In genomic region chr1:81591623-81592022, GRCm38 (mm10) we compare ENCODE assay signal across 15 mouse cellular contexts.
A peak's percentile ranks its signal among the peaks of the same experiment; 100 is the strongest.
DNase-seq lines count a peak whose midpoint lies in the region; ATAC-seq and TF ChIP-seq lines count a peak whose summit lies in the region.
"Had no signal": no experiment of that assay in that cellular context is flagged by ENCODE, and none has a peak within 500 bp of the region (broad histone marks: within the 10 kb centered on the region; RNA-seq: fewer than 3 reads in every experiment).

No protein-coding gene starts in this region.

- no peaks in the 10 kb centered on the region for H3K4me1 ChIP-seq in kidney, postnatal 0 days (replicated peaks; ENCODE audit: insufficient read depth, low read length)
- peaks cover 8% of the 10 kb centered on the region; the same call in 1 of the 2 replicates for H3K4me1 ChIP-seq in neural tube, embryonic 11.5 days (ENCODE audit: control insufficient read depth, insufficient read depth, low read length)
- no peaks in the 10 kb centered on the region for H3K4me1 ChIP-seq in stomach, postnatal 0 days (replicated peaks; ENCODE audit: control insufficient read depth, insufficient read depth)
- H3K4me1 ChIP-seq: megakaryocyte, embryonic 14.5 days had no signal

- DNase-seq in embryo, embryonic 10 days (ENCODE audit: low spot score), result peak; percentile 26
- DNase-seq in embryo, embryonic 10.5 days (ENCODE audit: low spot score), result no peak
- DNase-seq in kidney, postnatal 0 days (ENCODE audit: low spot score), result peak; percentile 18
- DNase-seq in kidney, postnatal 14 days, result no peak
- DNase-seq in neural tube, embryonic 11.5 days (ENCODE audit: low spot score), result peak; percentile 18
- DNase-seq in neural tube, embryonic 10.5 days (ENCODE audit: extremely low spot score, low spot score), result no peak
- DNase-seq in stomach, postnatal 0 days (ENCODE audit: low spot score), result peak; percentile 20
- DNase-seq in B cell, adult 2 months, result no peak
- DNase-seq: adrenal gland, postnatal 25 days; kidney, adult 18-20 months; lung, adult 18-20 months; right cerebral cortex, adult 18-20 months had no signal

- H3K27ac ChIP-seq in kidney, postnatal 0 days, result no peak overlapping the region
- H3K27ac ChIP-seq in neural tube, embryonic 11.5 days (ENCODE audit: low read depth, low read length), result no peak overlapping the region
- H3K27ac ChIP-seq in stomach, postnatal 0 days (replicated peaks), result no peak overlapping the region
- H3K27ac ChIP-seq: neural tube, embryonic 13.5 days had no signal

- no peak overlapping the region for H3K4me3 ChIP-seq in kidney, postnatal 0 days (replicated peaks; ENCODE audit: low read depth, low read length)
- H3K4me3 ChIP-seq in neural tube, embryonic 11.5 days (ENCODE audit: low read depth, low read length), result no peak overlapping the region
- no peak overlapping the region for H3K4me3 ChIP-seq in stomach, postnatal 0 days (ENCODE audit: low read depth, low read length)
- H3K4me3 ChIP-seq: heart, embryonic 12.5 days; megakaryocyte, embryonic 14.5 days; neural tube, embryonic 13.5 days had no signal

- no peaks in the 10 kb centered on the region for H3K36me3 ChIP-seq in kidney, postnatal 0 days (ENCODE audit: insufficient read depth, low read length)
- no peaks in the 10 kb centered on the region for H3K36me3 ChIP-seq in neural tube, embryonic 11.5 days (ENCODE audit: control insufficient read depth, insufficient read depth, low read length)
- H3K36me3 ChIP-seq in stomach, postnatal 0 days (ENCODE audit: control insufficient read depth, insufficient read depth, low read length), result no peaks in the 10 kb centered on the region
- H3K36me3 ChIP-seq: heart, embryonic 12.5 days; neural tube, embryonic 13.5 days had no signal

- no peak for ATAC-seq in kidney, postnatal 0 days (replicated peaks; ENCODE audit: low FRiP score, low read depth)
- no peak for ATAC-seq in neural tube, embryonic 11.5 days (ENCODE audit: insufficient read depth, low FRiP score, low TSS enrichment)
- no peak for ATAC-seq in stomach, postnatal 0 days (ENCODE audit: low FRiP score, low TSS enrichment)

- no peaks in the 10 kb centered on the region for H3K27me3 ChIP-seq in kidney, postnatal 0 days (ENCODE audit: insufficient read depth, low read length)
- no peaks in the 10 kb centered on the region for H3K27me3 ChIP-seq in neural tube, embryonic 11.5 days (ENCODE audit: control insufficient read depth, insufficient read depth, low read length)
- no peaks in the 10 kb centered on the region for H3K27me3 ChIP-seq in stomach, postnatal 0 days (ENCODE audit: control insufficient read depth, insufficient read depth, low read length)
- H3K27me3 ChIP-seq: heart, embryonic 12.5 days; megakaryocyte, embryonic 14.5 days; neural tube, embryonic 13.5 days had no signal

- no peaks in the 10 kb centered on the region for H3K9me3 ChIP-seq in kidney, postnatal 0 days (replicated peaks; ENCODE audit: low read length)
- H3K9me3 ChIP-seq in neural tube, embryonic 11.5 days (ENCODE audit: control insufficient read depth, low read length), result no peaks in the 10 kb centered on the region
- no peaks in the 10 kb centered on the region for H3K9me3 ChIP-seq in stomach, postnatal 0 days (ENCODE audit: control insufficient read depth, low read length)
- H3K9me3 ChIP-seq: heart, embryonic 12.5 days; neural tube, embryonic 13.5 days had no signal

- TF ChIP-seq EP300 in stomach, postnatal 0 days (optimal IDR thresholded peaks at IDR 0.05), result no peak

- TF ChIP-seq CTCF in kidney, postnatal 0 days (IDR thresholded peaks at IDR 0.05; ENCODE audit: low read depth), result peak; percentile 56
- TF ChIP-seq CTCF in stomach, postnatal 0 days (IDR thresholded peaks at IDR 0.05; ENCODE audit: low read depth), result peak; percentile 67

- H3K4me2 ChIP-seq in kidney, postnatal 0 days (ENCODE audit: low read length), result no peak overlapping the region
- no peak overlapping the region for H3K4me2 ChIP-seq in neural tube, embryonic 11.5 days (ENCODE audit: low read depth)
- H3K4me2 ChIP-seq in stomach, postnatal 0 days (replicated peaks; ENCODE audit: low read depth), result no peak overlapping the region
- H3K4me2 ChIP-seq: heart, embryonic 12.5 days; neural tube, embryonic 13.5 days had no signal

- WGBS in kidney, postnatal 0 days, result 88% methylated on average over 5 of the region's 5 CpGs
- 88% methylated on average over 5 of the region's 5 CpGs for WGBS in neural tube, embryonic 11.5 days
- 88% methylated on average over 5 of the region's 5 CpGs for WGBS in stomach, postnatal 0 days

- H3K9ac ChIP-seq in kidney, postnatal 0 days (ENCODE audit: low read depth, low read length), result no peak overlapping the region
- H3K9ac ChIP-seq in neural tube, embryonic 11.5 days (ENCODE audit: low read length), result no peak overlapping the region
- no peak overlapping the region for H3K9ac ChIP-seq in stomach, postnatal 0 days (ENCODE audit: low read length)
- H3K9ac ChIP-seq: heart, embryonic 12.5 days; neural tube, embryonic 13.5 days had no signal

Comparison
In these comparisons a context has a peak if more than half of its experiments do, and no peak if none do; other contexts are left out.
1. DNase-seq: peak in embryo, embryonic 10 days (single experiment), kidney, postnatal 0 days (single experiment), neural tube, embryonic 11.5 days (single experiment) and stomach, postnatal 0 days (single experiment); none in embryo, embryonic 10.5 days (single experiment), kidney, postnatal 14 days (single experiment), neural tube, embryonic 10.5 days (single experiment) and B cell, adult 2 months (0 of 2).